Mouse (Mus musculus): ENCODE data around the gene Lrrn2.

Gene Lrrn2

DNA sequence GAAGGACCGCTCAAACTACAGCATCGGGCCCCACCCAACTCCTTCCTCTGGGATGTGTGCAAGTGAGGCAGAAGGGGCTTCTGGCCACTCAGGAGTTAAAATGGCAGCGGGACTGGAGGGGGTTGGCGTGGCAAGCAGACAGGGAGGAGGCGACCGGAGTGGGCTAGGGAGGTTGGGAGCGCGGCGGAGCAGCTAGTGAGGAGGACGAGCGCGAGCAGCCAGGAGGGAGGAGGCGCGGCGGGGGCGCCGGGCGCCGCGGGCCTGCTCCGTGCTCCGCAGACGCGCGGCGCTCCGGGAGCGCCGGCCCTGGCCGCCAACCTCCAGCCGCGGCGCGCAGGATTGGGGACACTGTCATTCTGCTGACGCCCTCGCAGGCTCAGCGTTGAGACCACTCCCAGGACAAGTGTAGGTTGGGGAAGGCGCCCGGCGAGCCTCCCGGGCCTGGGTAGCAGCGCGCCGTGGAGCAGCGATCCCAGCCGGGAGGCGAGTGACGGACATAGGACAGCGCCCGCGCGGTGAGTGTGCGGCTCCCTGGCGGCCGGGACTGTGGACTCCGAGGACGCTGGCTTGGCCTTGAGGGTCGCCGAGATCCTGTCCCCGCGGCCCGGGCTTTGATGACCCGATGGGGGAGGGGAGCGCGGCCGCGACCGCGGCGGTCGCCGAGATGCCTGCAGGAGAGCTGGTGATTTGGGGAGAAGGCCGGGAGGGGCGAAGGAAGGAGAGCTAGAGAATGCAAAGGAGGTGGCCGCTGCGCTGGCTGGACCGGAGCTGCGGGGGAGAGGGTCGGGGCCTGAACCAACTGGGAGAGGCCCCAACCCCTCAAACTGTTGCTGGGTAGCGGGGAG lies at the start of gene Lrrn2:
Lrrn2 (plus strand) TSS at position 113 of the 845 bp plus-strand sequence.
- peak; percentile 67 for DNase-seq

- no peak for DNase-seq
These were observed 48.1 kb upstream of the Lrrn2 start for GRCm38 (mm10) chr1:132831963-132832362.

GRCm38 (mm10) chr1:132834037-132834436 lies 46.0 kb upstream of the Lrrn2 start:
- no peak for DNase-seq

DNA sequence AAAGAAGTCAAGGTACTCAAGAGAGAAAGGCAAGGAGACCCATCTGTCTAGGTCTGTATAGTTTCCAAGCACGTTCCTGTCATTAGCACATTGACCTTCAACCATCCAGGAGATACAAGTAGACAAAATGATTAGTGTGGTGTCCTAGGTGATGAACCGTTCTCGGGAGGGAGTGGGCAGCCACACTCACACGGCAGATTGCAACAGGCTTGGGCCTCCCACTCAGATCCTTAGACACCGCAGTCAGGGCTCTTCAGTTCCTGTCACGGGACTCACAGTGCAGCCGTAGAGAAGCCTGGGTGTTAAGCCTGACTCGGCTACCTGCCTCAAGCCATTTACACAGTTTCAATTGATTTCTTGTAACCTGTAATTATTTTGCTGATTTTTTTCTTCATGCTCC lies 43.2 kb upstream of the Lrrn2 start:
- DNase-seq: no peak

DNA sequence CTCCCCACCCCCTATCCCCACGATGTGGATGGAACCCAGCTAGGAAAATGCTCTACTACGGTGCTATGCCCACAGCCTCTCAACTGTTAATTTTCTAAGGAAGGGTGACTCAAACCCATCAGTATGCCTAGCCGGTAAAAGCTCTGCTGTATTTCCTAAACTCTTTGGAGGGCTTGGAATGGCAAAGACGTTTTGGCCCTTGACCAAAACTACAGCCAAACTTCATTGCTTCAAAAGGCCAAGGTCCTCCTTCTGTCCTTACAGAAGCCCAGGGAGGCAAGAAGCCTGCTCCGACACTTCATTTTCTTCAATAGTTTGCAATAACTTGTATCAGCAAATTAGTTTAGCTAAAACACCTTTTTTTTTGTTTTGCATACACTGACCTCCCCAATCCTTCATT lies 42.4 kb upstream of the Lrrn2 start:
- DNase-seq: no peak

- DNase-seq: no peak
These were observed 41.7 kb upstream of the Lrrn2 start for GRCm38 (mm10) chr1:132838371-132838770.

- no peak for DNase-seq
These were observed 36.5 kb upstream of the Lrrn2 start for GRCm38 (mm10) chr1:132843612-132844011.

DNA sequence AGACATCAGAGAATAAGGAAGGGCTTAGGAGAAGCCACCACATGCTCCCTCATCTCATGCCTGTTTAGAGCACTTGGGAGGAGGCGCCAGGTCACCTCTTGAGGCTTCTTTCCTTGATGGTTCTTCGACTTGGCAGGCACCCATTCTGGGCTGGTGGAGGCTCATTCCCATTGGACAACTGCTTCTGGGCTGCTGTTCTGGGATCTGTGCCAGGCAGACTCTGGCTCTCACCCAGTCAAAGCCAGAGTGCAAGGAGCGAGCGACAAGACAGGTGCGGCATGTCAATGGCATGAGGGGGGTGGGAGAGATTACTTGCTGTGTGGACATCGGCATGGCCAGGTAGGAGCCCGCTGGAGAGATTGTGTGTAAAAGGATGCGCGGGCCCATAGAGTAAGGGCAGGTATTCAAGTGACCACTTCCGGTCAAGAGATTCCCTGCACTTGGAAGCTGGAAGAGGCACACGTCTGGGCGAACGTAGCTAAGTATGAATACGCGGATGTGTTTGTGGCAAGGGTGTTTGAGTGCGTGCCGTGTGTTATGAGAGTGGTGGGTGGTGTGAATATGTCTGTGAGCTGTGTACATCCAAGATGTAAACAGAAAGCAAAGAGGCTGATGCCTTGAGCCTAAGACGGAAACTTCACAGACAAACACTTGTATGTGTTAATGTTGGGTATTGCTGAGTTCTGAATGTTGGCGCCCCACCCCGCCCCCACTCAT lies 35.8 kb upstream of the Lrrn2 start:
- peak; percentile 22 for DNase-seq

- peak; percentile 54 for DNase-seq
These were observed 34.3 kb upstream of the Lrrn2 start for GRCm38 (mm10) chr1:132845766-132846165.

DNA sequence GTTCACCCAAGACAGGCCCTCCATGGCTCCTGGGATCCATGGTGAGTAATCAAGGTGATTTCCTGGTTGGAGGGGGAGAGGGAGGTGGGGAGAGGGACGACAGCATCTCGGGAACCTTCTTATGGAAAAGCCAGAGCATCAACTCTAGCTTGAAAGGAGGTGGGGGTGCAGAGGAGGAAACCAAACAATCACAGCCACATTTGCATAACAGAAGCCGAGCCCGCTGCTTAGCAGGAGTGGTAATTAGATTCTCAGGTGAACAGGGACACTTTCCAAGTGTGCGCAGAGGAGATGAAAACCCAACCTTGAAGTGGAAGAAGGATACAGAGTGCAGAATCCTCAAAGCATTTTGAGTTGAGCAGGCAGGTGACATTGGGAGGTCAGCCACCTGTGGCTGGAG lies 29.3 kb upstream of the Lrrn2 start:
- DNase-seq: no peak

DNA sequence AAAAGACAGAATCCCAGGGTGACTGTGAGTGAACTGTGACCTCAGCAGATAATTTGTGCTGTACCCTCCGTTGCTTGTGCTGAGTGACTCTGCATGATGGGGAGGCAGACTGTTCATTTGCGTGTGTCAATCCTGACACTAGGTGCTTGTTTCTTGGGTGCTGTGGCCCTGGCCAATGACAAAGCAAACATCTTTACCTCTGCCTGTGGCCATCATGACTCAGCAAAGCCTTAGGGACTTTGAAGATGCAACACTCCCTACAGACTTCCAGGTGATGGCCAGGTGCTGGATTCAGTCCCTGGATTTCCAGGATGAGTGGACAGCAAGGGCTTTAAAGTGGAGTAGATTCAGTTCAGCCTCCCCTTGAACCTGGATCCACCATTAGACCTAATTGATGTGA lies 28.8 kb upstream of the Lrrn2 start:
- DNase-seq: no peak

- DNase-seq: no peak
These were observed 28.3 kb upstream of the Lrrn2 start for GRCm38 (mm10) chr1:132851771-132852170.

DNA sequence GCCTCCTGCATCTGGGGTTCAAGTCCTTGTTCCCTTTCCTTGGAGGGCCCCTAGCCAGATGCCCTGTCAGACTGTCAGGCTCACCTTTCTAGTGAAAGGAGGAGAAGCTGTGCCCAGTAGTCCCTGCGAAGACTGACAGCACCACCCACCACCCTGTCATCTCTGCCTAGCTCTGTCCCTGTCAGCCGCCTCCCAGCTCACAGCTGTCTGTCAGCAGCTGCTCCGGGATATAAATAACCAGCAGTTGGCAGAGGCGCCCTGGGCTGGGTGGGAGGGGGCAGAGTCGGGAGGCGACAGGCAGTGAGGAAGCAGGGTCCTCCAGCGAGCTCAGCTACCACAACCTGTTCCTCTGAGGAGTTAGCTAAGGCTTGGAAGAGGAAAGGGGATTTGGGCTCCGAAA lies 26.8 kb upstream of the Lrrn2 start:
- DNase-seq: no peak

GRCm38 (mm10) chr1:132858516-132859383 lies 21.3 kb upstream of the Lrrn2 start:
- no peak for DNase-seq

GRCm38 (mm10) chr1:132864220-132864619 lies 15.9 kb upstream of the Lrrn2 start:
- DNase-seq: no peak

GRCm38 (mm10) chr1:132865585-132865984 lies 14.5 kb upstream of the Lrrn2 start:
- DNase-seq: no peak

GRCm38 (mm10) chr1:132870327-132870726 lies 9.7 kb upstream of the Lrrn2 start:
- DNase-seq: no peak

GRCm38 (mm10) chr1:132878951-132879610 lies 992 bp upstream of the Lrrn2 start:
- DNase-seq: no peak

DNA sequence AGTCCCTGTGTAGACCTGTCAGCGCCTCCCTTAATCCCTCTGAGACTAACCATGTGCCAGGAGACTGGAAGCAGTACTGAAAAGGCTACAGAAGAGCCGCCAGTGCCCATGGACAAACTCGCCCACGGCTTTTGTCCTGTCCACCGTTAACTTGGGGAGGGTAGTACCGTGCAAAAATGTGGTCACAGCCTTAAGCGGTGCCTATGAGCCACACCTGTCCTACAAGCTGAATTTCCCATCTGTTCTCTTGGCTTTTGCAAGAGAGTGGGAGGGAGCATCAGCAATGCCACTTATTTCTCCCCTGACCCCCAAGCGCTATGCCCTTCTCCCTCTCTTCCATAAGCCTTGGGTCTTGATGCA lies 292 bp upstream of the Lrrn2 start:
- no peak for DNase-seq

GRCm38 (mm10) chr1:132881041-132881761 lies 1.1 kb downstream of the Lrrn2 start:
- peak; percentile 77 for DNase-seq

DNA sequence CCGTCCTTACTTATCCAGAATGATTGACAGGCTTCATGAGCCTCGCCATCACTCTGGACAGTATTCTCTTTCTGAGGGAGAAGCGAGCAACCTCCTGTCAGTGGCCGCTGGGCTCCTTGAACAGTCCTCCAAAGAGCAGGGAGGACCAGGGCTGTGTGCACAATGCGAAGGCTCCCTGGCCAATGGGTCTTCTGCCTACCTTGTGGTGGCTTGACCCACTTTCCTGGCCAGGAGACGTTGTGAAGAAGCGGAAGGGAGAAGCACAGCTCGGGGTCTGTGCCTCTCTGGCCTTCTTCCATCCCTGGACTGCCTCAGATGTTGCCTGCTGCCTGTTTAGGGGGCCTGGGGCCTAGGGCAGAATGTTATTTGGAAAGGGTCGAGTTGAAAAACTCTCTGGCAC lies 1.8 kb downstream of the Lrrn2 start:
- DNase-seq: peak; percentile 34

DNA sequence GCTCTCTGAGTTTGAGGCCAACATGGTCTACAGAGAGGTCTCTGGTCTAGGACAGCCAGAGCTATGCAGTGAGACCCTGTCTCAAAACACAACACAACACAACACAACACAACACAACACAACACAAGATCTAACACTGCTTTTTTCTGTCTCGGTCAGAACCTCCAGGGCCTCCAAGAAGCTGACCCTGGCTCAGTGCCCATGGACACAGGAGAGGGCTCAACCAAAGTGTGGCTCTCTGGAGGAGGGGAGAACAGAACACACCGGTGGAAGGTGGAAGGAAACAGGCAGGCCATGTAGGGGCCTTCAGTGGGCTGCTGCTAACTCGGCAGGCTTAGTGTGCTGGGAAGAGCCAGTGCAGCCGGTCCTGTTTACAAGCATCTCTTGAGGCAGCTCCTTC lies 5.6 kb downstream of the Lrrn2 start:
- DNase-seq: no peak
